Mouse (Mus musculus) forebrain, embryonic 10.5 days (tissue): Measurements from ENCODE around the gene Iqgap1. TPM values are rescaled to one million over a fixed set of nuclear protein-coding genes. Genes with fewer than 3 reads are reported as not detected.

ENCODE experiments used
- DNase-seq: peaks from one replicate; pipeline ENCODE4 v3.0.0-alpha.2; 2017; ENCODE audit warnings: low spot score; ENCODE audit errors: extremely low spot score
- H3K27ac ChIP-seq: fragments of 300-500 bp; sonication (generic); 2 replicates; pipeline ENCODE4 v1.5.1; 2016; ENCODE audit warnings: mild to moderate bottlenecking
- H3K27me3 ChIP-seq: fragments of 300-500 bp; sonication (generic); 2 replicates; pipeline ENCODE4 v1.6.1; 2016; ENCODE audit warnings: mild to moderate bottlenecking; ENCODE audit not compliant: poor library complexity, severe bottlenecking
- H3K36me3 ChIP-seq: fragments of 300-500 bp; sonication (generic); replicated peaks from 2 replicates; pipeline ENCODE4 v1.6.1; 2016; ENCODE audit warnings: mild to moderate bottlenecking, moderate library complexity
- H3K4me1 ChIP-seq: fragments of 300-500 bp; sonication (generic); 2 replicates; pipeline ENCODE4 v1.6.1; 2016
- H3K4me3 ChIP-seq: fragments of 300-500 bp; sonication (generic); 2 replicates; pipeline ENCODE4 v1.5.1; 2016; ENCODE audit warnings: mild to moderate bottlenecking, moderate library complexity
- H3K9me3 ChIP-seq: fragments of 300-500 bp; sonication (generic); 2 replicates; pipeline ENCODE4 v1.6.1; 2016; ENCODE audit warnings: mild to moderate bottlenecking, moderate library complexity
- WGBS: fragments of 180-500 bp; shearing (Covaris S2); methylation state at CpG from one replicate; pipeline ENCODE4 v1.1.7; 2016; 5-methylcytosine and 5-hydroxymethylcytosine counted together
- polyA plus RNA-seq: library from polyadenylated mRNA; unstranded; fragments of >200 nt; fragmentation: Nextera tagmentation; extraction: Ambion mirVana; gene quantifications from 2 replicates; pipeline ENCODE4 v1.2.1, GENCODE M21; 2016

Gene Iqgap1
- polyA plus RNA-seq, 1 experiment from 2014 or later: 29.1 TPM

DNA sequence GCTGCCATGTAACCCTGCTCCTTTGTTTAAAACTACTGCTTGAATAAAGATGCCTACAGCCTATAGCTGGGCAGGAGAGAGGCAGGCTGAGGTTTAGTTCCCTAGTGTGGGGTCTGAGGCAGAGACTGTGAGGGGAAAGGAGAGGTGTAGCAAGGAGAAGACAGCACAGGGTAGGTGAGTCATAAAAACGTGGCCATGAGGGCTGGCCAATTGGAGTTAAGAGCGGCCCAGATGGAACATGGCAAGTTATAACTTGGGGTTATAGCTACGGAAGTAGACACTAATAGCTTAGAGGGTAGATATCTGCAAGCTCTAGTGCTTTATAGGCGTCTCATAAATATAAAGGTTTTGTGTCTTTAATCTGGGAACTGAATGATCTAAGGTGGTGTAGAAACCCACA is 2.5 kb downstream of the Iqgap1 start:
- WGBS: 90% methylated on average over 4 of the region's 4 CpGs
- Histone ChIP-seq H3K36me3 (no peaks in the 10 kb centered on the region), H3K4me3 (no peak overlapping the region), H3K27me3 (no peaks in the 10 kb centered on the region), H3K4me1 (peaks cover 1% of the 10 kb centered on the region; the same call in 1 of the 2 replicates), H3K27ac (no peak overlapping the region), H3K9me3 (no peaks in the 10 kb centered on the region)
- DNase-seq: no peak

DNA sequence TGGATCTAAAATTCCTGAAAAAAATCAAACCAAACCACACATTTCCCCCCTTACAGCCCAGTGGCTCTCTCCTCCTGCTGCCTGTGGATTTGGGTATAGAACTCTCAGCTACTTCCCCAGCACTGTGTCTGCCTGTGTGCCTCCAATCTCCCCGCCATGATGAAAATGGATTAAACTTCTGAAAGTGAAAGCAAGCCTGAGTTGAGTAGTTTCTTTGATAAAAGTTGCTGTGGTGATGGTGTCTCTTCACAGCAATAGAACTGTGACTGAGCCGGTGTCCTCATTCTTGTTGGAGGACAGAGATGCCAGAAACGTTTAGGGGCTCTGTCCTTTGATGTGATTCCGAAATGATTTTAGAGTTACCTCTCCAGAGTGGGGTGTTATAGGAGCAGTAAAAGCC is 4.9 kb downstream of the Iqgap1 start:
- Histone ChIP-seq H3K4me3 (no peak overlapping the region), H3K36me3 (no peaks in the 10 kb centered on the region), H3K4me1 (no peaks in the 10 kb centered on the region), H3K27ac (no peak overlapping the region), H3K9me3 (no peaks in the 10 kb centered on the region), H3K27me3 (no peaks in the 10 kb centered on the region)
- DNase-seq: no peak
- 84% methylated on average over 4 of the region's 4 CpGs for WGBS

DNA sequence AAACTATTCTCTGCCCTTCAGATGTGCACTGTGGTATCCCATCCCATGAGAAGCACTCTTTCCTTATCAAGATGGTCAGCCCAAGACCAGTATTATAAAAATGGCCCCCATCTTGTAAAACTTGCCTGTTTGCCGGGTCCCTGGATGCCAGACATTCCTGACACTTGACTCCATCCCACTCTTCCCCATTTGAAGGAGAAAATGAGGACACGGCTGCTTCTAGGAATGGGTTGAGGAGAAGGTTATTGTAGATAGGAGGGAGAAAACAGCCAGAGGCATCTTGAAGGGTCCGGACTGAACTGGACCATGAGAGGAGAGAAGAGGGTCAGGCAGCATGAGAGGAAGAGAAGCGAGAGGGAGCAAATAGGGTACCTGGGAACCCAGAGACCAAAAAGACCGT is 9.1 kb downstream of the Iqgap1 start:
- H3K4me1 ChIP-seq: no peaks in the 10 kb centered on the region
- no peaks in the 10 kb centered on the region for H3K27me3 ChIP-seq
- H3K9me3 ChIP-seq: no peaks in the 10 kb centered on the region
- no peaks in the 10 kb centered on the region for H3K36me3 ChIP-seq
- WGBS: 80% methylated on average over 5 of the region's 5 CpGs
- no peak overlapping the region for H3K27ac ChIP-seq
- no peak overlapping the region for H3K4me3 ChIP-seq
- DNase-seq: no peak

DNA sequence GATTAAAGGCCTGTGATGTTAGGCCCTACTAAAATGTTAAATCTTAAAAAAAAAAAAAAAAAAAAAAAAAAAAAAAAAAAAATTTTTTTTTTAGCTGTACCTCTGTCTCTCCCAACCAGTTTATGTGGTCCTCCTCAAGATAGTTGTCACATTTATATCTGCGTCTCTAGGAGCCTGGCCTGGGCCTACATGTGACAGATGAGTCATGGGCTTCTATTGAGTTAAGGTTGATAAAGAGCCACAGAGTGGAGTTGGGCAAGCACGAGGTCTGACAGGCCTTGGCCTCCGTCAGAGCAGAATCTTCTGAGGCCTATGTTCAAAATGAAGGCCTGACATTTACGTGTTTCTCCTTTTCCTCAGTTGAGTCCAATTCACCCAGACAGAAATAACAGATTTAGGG is 12.4 kb downstream of the Iqgap1 start:
- Histone ChIP-seq H3K4me3 (no peak overlapping the region), H3K4me1 (no peaks in the 10 kb centered on the region), H3K27me3 (no peaks in the 10 kb centered on the region), H3K27ac (no peak overlapping the region), H3K9me3 (no peaks in the 10 kb centered on the region), H3K36me3 (no peaks in the 10 kb centered on the region)
- DNase-seq: no peak
- WGBS: 90% methylated on average over 4 of the region's 4 CpGs

DNA sequence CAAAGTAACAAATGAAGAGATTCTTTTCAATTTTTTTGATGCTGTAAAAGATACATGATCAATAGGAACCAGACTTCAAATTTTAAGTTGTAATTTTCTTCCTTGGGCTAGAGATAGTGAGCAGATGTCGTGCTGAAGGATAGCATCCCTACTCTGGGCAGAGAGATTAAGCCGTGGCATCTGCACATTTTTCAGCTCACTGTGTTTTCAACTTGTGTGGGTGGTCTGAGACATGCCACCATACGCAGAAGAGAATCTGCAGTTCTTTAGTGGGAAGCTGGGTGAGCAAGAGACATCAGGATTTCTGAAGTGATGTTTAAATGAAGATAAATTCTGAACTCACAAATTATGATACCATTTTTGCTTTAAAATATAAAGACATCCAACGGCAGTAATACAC is 19.4 kb downstream of the Iqgap1 start:
- H3K4me1 ChIP-seq: peaks cover 20% of the 10 kb centered on the region
- H3K9me3 ChIP-seq: no peaks in the 10 kb centered on the region
- H3K27ac ChIP-seq: no peak overlapping the region
- no peaks in the 10 kb centered on the region for H3K36me3 ChIP-seq
- H3K4me3 ChIP-seq: no peak overlapping the region
- no peak for DNase-seq
- 0 out of 2 replicates have a peak, but pooled peaks cover 5% of the 10 kb centered on the region for H3K27me3 ChIP-seq
- WGBS: 86% methylated on average over 4 of the region's 4 CpGs

DNA sequence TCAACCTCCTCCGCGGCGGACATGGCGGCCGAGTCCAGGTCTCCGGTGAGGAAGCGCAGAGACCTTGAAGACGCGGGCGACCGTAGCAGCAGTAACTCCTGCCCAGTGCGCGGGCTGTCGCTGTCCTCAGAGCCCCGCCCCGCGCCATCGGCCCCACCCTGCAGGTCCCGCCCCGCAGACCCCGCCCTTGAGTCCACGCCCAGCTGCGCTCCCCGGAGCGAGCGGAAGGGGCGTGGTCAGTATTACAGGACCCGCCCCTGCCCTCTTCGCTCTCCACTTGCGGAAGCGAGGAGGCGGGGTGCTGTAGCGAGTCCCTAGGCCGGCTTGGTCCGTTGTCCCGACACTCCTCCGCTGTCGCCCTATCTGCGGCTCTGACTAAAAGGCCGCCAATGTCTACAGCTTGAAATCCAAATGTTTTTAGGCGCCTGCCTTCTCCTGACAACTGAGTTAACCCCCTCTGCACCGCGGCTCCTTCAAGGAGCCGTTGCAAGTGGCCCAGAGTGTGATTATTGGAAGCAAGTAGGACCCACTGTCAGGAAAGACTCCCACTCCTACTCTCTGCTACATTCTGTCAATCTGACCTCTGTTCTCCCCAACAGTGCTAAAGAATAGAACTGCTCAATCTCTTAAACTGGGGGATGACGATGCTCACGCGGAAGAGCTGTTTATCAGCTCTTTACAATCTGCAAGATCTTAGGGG is 22.5 kb downstream of the Iqgap1 start:
- DNase-seq: peak; percentile 95
- Histone ChIP-seq H3K4me1 (peaks cover 20% of the 10 kb centered on the region), H3K36me3 (peaks cover 15% of the 10 kb centered on the region), H3K27me3 (0 out of 2 replicates have a peak, but pooled peaks cover 5% of the 10 kb centered on the region), H3K4me3 (peak overlapping the region; percentile 90), H3K9me3 (no peaks in the 10 kb centered on the region), H3K27ac (peak overlapping the region; percentile 86)
- under 1% methylated on average over 47 of the region's 47 CpGs for WGBS

DNA sequence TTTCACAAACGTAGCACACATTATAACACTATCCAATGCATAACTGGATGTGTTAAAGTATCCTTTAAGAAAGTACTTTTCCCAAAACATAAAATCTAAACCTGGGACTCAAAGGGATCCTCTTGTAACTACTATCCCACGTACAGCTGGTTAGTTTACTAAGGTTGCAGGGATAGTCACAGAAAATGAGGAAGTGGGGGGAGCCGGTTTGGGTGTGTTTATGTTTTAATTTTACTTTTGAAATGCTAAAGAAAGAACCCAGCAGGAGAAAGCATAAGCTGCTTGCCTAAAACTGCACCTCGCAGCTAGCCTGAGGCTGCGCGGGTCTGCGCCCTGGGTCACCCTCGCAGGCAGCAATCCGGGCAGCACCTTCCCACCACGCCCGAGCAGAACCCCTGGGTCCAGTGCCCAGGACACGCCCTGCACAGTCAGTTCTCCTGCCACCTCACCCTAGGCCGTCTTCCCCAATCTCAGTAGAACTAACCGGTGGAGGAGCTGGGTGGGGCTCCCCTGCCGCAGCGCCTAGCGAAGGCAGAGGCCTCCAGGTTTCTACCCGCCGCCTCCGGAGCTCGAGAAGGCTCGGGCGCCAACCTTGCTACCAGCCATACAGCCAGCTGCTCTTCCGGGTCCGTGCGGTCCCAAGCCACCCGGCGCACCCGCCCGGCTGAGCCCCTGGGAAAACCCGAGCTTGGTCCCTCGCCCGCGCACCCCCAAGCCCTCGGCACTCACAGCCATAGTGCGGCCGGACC is 23.2 kb downstream of the Iqgap1 start:
- whole genome bisulfite sequencing: 2% methylated on average over 37 of the region's 37 CpGs
- peaks cover 20% of the 10 kb centered on the region for H3K4me1 ChIP-seq
- peak overlapping the region; percentile 90 for H3K4me3 ChIP-seq
- H3K27ac ChIP-seq: peak overlapping the region; percentile 86
- H3K27me3 ChIP-seq: 0 out of 2 replicates have a peak, but pooled peaks cover 5% of the 10 kb centered on the region
- H3K36me3 ChIP-seq: peaks cover 22% of the 10 kb centered on the region
- H3K9me3 ChIP-seq: no peaks in the 10 kb centered on the region
- no peak for DNase-seq

DNA sequence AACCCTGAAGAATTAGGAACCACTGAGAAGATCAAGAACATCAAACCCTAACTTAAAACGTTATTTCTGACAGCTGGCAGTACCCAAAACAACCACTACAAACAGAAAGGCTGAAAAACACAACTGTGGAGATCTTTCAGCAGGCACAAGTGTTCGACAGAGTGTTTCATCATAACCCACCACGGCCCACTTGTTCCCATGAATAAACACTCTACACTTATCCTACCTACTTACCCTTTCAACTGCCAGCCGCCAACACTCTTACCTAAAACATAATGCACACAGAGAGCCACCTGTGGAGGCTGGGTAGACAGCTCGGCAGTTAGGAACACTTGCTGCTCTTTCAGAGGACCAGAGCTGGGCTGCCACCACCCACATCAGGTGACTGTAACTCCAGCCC is 26.5 kb downstream of the Iqgap1 start:
- no peak for DNase-seq
- H3K4me1 ChIP-seq: peaks cover 20% of the 10 kb centered on the region
- no peak overlapping the region for H3K27ac ChIP-seq
- H3K4me3 ChIP-seq: no peak overlapping the region
- 0 out of 2 replicates have a peak, but pooled peaks cover 5% of the 10 kb centered on the region for H3K27me3 ChIP-seq
- WGBS: 90% methylated on average over 5 of the region's 5 CpGs
- peaks cover 46% of the 10 kb centered on the region for H3K36me3 ChIP-seq
- H3K9me3 ChIP-seq: peaks cover 8% of the 10 kb centered on the region

DNA sequence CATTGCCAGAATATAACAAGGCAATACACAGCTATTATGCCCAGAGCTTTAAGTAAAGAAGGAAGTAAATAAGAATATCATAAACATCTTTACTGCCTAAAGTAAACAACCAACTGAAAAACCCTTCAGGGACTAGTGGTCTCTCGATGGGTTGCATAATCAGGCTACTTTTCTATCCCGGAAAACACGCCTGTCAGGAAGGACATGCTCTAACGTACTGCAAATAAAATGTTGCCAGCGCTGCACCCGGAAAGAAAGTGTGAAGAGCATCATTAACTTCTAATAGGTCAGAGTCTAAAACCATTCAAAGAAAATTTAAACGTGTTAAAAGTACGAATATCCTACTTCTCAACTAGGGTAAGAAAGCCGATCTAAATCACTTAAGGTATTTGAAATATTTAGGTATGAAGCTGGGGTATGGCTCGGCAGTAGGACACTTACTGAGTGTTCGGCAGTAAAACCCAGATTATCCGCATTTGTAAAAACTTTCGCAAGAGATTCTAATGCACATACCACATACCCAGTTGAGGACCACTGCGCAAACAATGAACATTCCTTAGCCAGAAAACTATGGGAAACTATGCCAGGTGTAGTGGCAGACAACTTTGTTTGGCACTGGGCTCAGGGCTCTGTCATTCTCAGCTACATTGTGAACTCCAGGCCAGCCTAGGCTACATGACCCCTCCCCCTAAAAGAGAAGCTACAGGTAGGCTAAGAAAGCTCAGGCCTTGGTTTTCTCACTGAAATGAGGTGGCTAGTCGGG is 28.8 kb downstream of the Iqgap1 start:
- Histone ChIP-seq H3K36me3 (peaks cover 56% of the 10 kb centered on the region), H3K27me3 (0 out of 2 replicates have a peak, but pooled peaks cover 4% of the 10 kb centered on the region), H3K4me3 (no peak overlapping the region), H3K4me1 (peaks cover 5% of the 10 kb centered on the region), H3K9me3 (peaks cover 18% of the 10 kb centered on the region), H3K27ac (no peak overlapping the region)
- WGBS: 93% methylated on average over 15 of the region's 15 CpGs
- DNase-seq: no peak

DNA sequence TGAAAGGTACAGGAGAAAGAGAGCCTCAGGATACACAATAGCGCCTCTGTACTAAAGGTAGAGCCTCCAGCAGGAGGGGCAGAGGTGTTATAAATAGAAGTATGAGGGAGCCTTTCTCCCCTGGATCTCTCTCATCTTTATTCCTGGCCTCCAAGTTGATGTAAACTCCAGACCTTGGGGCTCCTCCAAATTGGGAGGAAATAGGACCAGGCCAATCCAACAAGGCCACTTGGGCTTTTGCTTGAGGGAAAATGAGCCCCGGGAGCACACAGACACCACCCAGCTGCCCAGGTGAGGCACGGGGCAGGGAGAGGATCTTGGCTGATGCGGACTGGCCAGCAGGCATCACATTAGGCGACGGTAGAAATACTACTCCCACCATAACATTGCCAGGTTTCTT is 29.5 kb downstream of the Iqgap1 start:
- no peak overlapping the region for H3K4me3 ChIP-seq
- no peak for DNase-seq
- H3K27me3 ChIP-seq: no peaks in the 10 kb centered on the region
- 91% methylated on average over 6 of the region's 6 CpGs for WGBS
- H3K27ac ChIP-seq: no peak overlapping the region
- H3K36me3 ChIP-seq: peaks cover 56% of the 10 kb centered on the region
- peaks cover 18% of the 10 kb centered on the region for H3K9me3 ChIP-seq
- no peaks in the 10 kb centered on the region for H3K4me1 ChIP-seq

DNA sequence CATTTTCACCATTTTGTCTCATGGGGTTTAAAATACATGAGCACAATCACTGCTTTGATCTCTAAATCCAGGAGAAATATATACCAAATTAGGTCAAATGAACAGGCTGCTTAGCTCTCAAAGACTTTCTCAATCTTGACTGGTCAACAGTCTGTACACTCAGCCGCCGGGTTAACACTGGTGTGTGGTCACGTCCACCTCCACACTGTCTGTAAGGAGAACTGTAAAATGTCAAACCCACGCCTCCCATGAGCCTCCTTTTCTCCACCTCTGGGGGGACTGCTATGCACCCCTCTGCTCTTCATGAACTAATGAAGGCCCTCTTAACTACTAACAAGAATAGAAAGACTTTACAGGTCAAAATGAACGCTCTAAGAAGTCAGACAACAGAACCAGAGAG is 36.2 kb downstream of the Iqgap1 start:
- Histone ChIP-seq H3K27ac (no peak overlapping the region), H3K27me3 (no peaks in the 10 kb centered on the region), H3K4me3 (no peak overlapping the region), H3K4me1 (peaks cover 11% of the 10 kb centered on the region), H3K9me3 (peaks cover 11% of the 10 kb centered on the region), H3K36me3 (peaks cover 10% of the 10 kb centered on the region)
- DNase-seq: no peak
- 86% methylated on average over 5 of the region's 5 CpGs for WGBS

DNA sequence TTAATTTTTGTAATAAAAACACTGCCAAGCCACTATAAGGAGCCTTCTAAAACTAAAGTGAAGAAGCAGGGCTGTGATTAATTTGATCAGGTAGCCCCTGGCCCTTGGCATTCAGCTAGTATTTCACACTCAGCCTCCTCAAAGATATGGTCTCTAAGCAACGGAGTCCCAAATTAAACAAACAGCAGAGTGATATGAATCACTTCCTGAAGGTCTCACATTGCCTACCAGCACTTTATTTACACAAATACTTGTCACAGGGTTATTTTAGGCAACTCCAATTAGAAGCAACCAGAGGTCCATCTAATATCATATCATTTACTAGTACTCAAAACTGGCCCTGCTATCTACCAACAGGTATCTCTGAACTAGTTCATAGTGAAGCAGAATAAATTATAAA is 36.7 kb downstream of the Iqgap1 start:
- peaks cover 10% of the 10 kb centered on the region for H3K36me3 ChIP-seq
- no peak for DNase-seq
- 71% methylated on average over 1 of the region's 1 CpGs for WGBS

More for the DNA sequence above, 36.7 kb downstream of the Iqgap1 start:
- Histone ChIP-seq H3K27me3 (no peaks in the 10 kb centered on the region), H3K4me3 (no peak overlapping the region), H3K4me1 (peaks cover 11% of the 10 kb centered on the region), H3K9me3 (peaks cover 7% of the 10 kb centered on the region), H3K27ac (no peak overlapping the region)
